Mouse (Mus musculus) heart, embryonic 13.5 days (tissue): ENCODE data around the gene H13. TPM values are rescaled to one million over a fixed set of nuclear protein-coding genes. Genes with fewer than 3 reads are reported as not detected.

Source experiments
- ATAC-seq: fragments of 200-750 bp; cut with Nextera tagmentation; 2 replicates; pipeline ENCODE4 v1.8.0; 2017; ENCODE audit warnings: moderate TSS enrichment; ENCODE audit not compliant: insufficient number of reproducible peaks, low FRiP score, low TSS enrichment; ENCODE audit errors: extremely low read depth
- H3K27ac ChIP-seq: fragments of 300-500 bp; sonication (generic); replicated peaks from 2 replicates; pipeline ENCODE4 v1.5.1; 2015; ENCODE audit warnings: moderate library complexity, mild to moderate bottlenecking, inconsistent platforms
- H3K27me3 ChIP-seq: fragments of 300-500 bp; sonication (generic); replicated peaks from 2 replicates; pipeline ENCODE4 v1.6.1; 2015; ENCODE audit warnings: mild to moderate bottlenecking, inconsistent platforms
- H3K36me3 ChIP-seq: fragments of 300-500 bp; sonication (generic); 2 replicates; pipeline ENCODE4 v1.6.1; 2015; ENCODE audit warnings: mild to moderate bottlenecking, inconsistent platforms
- H3K4me1 ChIP-seq: fragments of 300-500 bp; sonication (generic); 2 replicates; pipeline ENCODE4 v1.6.1; 2015; ENCODE audit warnings: inconsistent platforms
- H3K4me2 ChIP-seq: fragments of 300-500 bp; sonication (generic); 2 replicates; pipeline ENCODE4 v1.6.1; 2015; ENCODE audit warnings: inconsistent platforms, mild to moderate bottlenecking, moderate library complexity
- H3K4me3 ChIP-seq: fragments of 300-500 bp; sonication (generic); 2 replicates; pipeline ENCODE4 v1.5.1; 2015; ENCODE audit warnings: moderate library complexity, mild to moderate bottlenecking, inconsistent platforms
- H3K9ac ChIP-seq: fragments of 300-500 bp; sonication (generic); 2 replicates; pipeline ENCODE4 v1.6.1; 2015; ENCODE audit warnings: inconsistent platforms, mild to moderate bottlenecking, moderate library complexity
- H3K9me3 ChIP-seq: fragments of 300-500 bp; sonication (generic); 2 replicates; pipeline ENCODE4 v1.6.1; 2016; ENCODE audit warnings: inconsistent platforms
- WGBS: fragments of 180-500 bp; shearing (Covaris S2); methylation state at CpG from one replicate; pipeline ENCODE4 v1.1.7; 2015; ENCODE audit warnings: mixed read lengths; 5-methylcytosine and 5-hydroxymethylcytosine counted together
- polyA plus RNA-seq: library from polyadenylated mRNA; unstranded; fragments of >200 nt; fragmentation: Nextera tagmentation; extraction: Ambion mirVana; gene quantifications from 2 replicates; pipeline ENCODE4 v1.2.1, GENCODE M21; 2015

H13 gene
- polyA plus RNA-seq, 1 experiment from 2014 or later, result 81.9 TPM

- Histone ChIP-seq H3K9me3 (no peaks in the 10 kb centered on the region), H3K4me1 (peaks cover 84% of the 10 kb centered on the region), H3K4me2 (peak overlapping the region; percentile 88), H3K27me3 (no peaks in the 10 kb centered on the region), H3K27ac (peak overlapping the region; percentile 95), H3K36me3 (no peaks in the 10 kb centered on the region), H3K9ac (peak overlapping the region; percentile 96), H3K4me3 (peak overlapping the region; percentile 84)
- 0% methylated on average over 22 of the region's 22 CpGs for WGBS
- no peak for ATAC-seq
Observed at GRCm38 (mm10) chr2:152736748-152737147, 67.5 kb downstream of the H13 start.

DNA sequence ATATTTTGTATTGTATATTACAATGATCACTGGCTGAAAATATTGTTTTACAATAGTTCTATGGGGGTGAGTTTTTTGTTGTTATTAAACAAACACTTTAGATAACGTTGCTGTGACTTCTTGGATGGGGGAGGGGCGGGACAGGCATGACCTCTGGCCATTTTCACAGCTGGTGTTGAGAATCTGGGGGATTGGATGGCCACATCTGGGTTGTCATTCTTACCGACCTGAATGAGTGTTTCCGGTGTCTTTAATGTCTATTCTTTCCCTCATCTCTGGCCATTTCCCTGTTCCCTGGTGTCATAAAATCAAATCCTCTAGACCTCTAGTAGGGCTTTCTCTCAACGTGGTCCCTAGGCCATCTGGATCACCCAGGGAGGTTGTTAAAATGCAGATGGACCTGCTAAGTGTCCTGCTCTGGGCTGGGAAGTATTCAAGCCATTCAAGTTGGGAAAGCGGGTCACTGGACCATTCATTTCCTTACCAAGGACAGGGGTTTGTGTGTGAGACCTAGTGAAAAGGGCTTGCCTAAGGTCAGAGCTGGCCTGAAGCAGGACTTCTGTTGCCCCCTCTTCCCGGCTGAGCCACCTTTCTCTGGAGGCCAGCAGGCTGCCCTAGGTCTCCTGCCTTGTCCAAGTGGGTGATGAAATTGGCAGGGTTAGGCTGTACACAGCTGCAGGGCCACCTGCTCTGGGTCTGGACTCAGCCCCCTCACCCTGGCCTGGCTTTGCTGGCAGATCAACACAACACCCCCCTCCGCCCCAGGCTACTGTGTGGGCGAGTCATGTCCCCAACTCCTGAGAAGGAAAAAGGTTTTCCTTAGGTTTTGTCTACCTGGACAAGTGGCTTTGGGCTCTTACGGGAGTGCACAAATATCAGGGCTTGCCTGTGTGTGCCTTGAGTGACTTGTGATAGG lies 68.3 kb downstream of the H13 start:
- Histone ChIP-seq H3K4me2 (peak overlapping the region; percentile 88), H3K27ac (peak overlapping the region; percentile 95), H3K9me3 (no peaks in the 10 kb centered on the region), H3K4me3 (peak overlapping the region; percentile 84), H3K9ac (peak overlapping the region; percentile 96), H3K36me3 (no peaks in the 10 kb centered on the region), H3K4me1 (peaks cover 84% of the 10 kb centered on the region), H3K27me3 (no peaks in the 10 kb centered on the region)
- WGBS, result 22% methylated on average over 10 of the region's 10 CpGs
- no peak for ATAC-seq

DNA sequence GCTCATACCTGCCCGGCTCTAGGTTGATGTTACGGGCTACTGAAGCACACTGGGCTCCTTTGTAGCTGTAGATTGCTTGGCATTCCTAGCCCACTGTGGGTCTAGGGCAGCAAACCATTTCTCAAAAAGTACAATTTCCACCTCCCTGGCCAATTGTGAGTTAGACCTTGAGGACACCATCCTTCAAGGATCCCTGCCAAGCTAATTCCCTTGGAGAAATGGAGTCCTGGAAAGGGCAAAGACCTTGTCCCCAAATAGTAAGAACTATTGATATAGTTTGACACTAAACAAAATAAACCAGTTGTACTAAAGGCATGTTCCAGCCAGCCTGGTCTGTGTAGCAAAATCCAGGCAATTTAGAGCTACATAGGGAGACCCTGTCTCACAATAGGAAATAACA lies 69.1 kb downstream of the H13 start:
- Histone ChIP-seq H3K4me1 (peaks cover 78% of the 10 kb centered on the region), H3K4me3 (peak overlapping the region; percentile 84), H3K9me3 (no peaks in the 10 kb centered on the region), H3K4me2 (peak overlapping the region; percentile 88), H3K27me3 (no peaks in the 10 kb centered on the region), H3K36me3 (no peaks in the 10 kb centered on the region), H3K9ac (peak overlapping the region; percentile 96), H3K27ac (peak overlapping the region; percentile 95)
- 55% methylated on average over 2 of the region's 2 CpGs for WGBS
- no peak for ATAC-seq

DNA sequence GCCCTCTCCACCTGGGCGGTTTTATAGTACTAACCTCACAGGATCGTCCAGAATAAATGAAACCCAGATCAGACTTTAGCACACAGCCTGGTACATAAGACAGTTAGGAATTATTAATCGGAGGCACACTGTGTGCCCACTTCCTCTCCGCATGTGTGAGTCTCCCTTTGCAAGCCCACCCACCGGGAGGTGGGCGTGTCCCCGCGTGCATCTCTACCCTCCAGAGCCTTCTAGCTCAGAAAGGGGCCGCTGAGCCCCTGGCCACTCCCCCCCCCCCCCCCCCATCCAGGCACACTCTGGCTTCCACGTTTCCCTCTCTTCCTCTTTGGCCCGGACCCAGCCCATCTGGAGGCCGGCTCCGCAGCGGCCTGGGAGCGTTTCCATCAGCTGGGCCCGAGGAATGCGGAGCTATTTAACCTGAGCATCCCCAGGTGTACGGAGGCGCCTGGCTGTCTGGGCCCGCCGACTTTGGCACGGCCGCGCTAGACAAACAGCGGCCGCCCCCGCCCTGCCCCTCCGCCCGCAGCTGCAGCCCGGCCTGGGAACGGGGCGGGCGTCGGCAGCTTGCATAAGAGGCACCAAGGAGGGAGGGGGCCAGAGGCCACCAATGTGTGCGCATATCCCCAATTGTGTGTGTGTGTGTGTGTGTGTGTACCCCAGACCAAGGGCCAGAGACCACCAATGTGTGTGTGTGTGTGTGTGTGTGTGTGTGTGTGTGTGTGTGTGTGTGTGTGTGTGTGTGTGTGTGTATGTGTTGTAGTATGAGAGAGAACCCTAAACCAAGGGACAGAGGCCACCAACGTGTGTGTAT lies 70.0 kb downstream of the H13 start:
- no peaks in the 10 kb centered on the region for H3K36me3 ChIP-seq
- H3K9ac ChIP-seq, result peak overlapping the region; percentile 96
- H3K27ac ChIP-seq, result peak overlapping the region; percentile 95
- H3K27me3 ChIP-seq, result no peaks in the 10 kb centered on the region
- peak overlapping the region; percentile 84 for H3K4me3 ChIP-seq
- peaks cover 69% of the 10 kb centered on the region for H3K4me1 ChIP-seq
- 0 out of 2 replicates have a peak, but pooled peaks have one; percentile 22 for ATAC-seq
- no peaks in the 10 kb centered on the region for H3K9me3 ChIP-seq
- H3K4me2 ChIP-seq, result peak overlapping the region; percentile 88
- 2% methylated on average over 31 of the region's 36 CpGs for WGBS

- H3K9me3 ChIP-seq, result no peaks in the 10 kb centered on the region
- peak overlapping the region; percentile 88 for H3K4me2 ChIP-seq
- H3K36me3 ChIP-seq, result no peaks in the 10 kb centered on the region
- H3K4me3 ChIP-seq, result peak overlapping the region; percentile 84
- H3K9ac ChIP-seq, result peak overlapping the region; percentile 96; the same call in 1 of the 2 replicates
- H3K4me1 ChIP-seq, result peaks cover 68% of the 10 kb centered on the region
- no peak for ATAC-seq
- H3K27ac ChIP-seq, result peak overlapping the region; percentile 95
- whole genome bisulfite sequencing, result 18% methylated on average over 3 of the region's 3 CpGs
- H3K27me3 ChIP-seq, result no peaks in the 10 kb centered on the region
Observed at GRCm38 (mm10) chr2:152739842-152740260, 70.6 kb downstream of the H13 start.

DNA sequence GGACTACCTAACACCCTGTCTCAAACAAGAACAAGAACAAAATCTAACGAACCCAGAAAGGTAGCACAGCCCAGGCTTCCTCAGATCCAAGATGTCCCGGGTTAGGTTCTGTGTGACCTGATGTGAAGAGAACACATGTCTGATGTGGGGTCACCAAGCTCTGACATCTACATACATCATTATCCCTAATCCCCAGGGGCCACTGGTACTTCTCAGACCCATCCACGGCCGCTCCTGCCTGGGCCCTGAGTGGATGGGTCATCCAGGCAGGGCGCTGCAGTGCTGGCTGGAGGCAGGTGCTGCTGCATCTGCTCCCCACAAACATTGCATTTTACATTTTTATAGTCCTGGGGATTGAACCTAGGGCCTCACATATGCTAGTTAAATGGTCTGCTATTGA lies 71.2 kb downstream of the H13 start:
- Histone ChIP-seq H3K27ac (peak overlapping the region; percentile 95), H3K4me1 (peaks cover 66% of the 10 kb centered on the region), H3K9ac (no peak overlapping the region), H3K4me3 (no peak overlapping the region), H3K27me3 (no peaks in the 10 kb centered on the region), H3K36me3 (no peaks in the 10 kb centered on the region), H3K4me2 (no peak overlapping the region), H3K9me3 (no peaks in the 10 kb centered on the region)
- WGBS, result 77% methylated on average over 5 of the region's 5 CpGs
- no peak for ATAC-seq

GRCm38 (mm10) chr2:152741153-152742041 lies 72.1 kb downstream of the H13 start:
- Histone ChIP-seq H3K27ac (peak overlapping the region; percentile 83), H3K4me3 (peak overlapping the region; percentile 8; the same call in 1 of the 2 replicates), H3K9ac (peak overlapping the region; percentile 69), H3K36me3 (no peaks in the 10 kb centered on the region), H3K27me3 (no peaks in the 10 kb centered on the region), H3K4me2 (peak overlapping the region; percentile 57), H3K4me1 (peaks cover 61% of the 10 kb centered on the region), H3K9me3 (no peaks in the 10 kb centered on the region)
- WGBS, result 24% methylated on average over 14 of the region's 14 CpGs
- ATAC-seq, result 0 out of 2 replicates have a peak, but pooled peaks have one; percentile 5

DNA sequence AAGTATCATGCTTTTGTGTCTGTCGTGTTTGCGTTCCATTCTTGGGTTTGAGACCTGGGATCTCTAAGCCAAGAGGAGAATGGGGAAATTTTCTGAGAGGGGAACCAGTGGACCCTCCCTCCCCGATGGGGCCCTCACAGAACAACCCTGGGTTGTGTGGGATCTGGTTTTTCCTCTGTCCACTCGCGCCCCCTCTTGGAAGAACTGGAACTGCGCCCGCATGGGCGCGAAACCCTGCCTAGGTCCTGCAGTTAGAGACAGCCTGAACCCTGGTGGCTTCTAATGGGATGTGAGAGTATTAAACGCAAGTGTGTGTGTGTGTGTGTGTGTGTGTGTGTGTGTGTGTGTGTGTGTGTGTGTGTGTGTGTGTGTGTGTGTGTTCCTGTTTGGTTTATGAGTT lies 73.2 kb downstream of the H13 start:
- 0 out of 2 replicates have a peak overlapping the region, but pooled peaks have one; percentile 69 for H3K9ac ChIP-seq
- no peak overlapping the region for H3K4me3 ChIP-seq
- no peak for ATAC-seq
- H3K4me2 ChIP-seq, result peak overlapping the region; percentile 57
- peaks cover 52% of the 10 kb centered on the region for H3K4me1 ChIP-seq
- 29% methylated on average over 10 of the region's 10 CpGs for WGBS
- no peaks in the 10 kb centered on the region for H3K27me3 ChIP-seq
- no peaks in the 10 kb centered on the region for H3K36me3 ChIP-seq
- peak overlapping the region; percentile 83 for H3K27ac ChIP-seq
- H3K9me3 ChIP-seq, result no peaks in the 10 kb centered on the region

DNA sequence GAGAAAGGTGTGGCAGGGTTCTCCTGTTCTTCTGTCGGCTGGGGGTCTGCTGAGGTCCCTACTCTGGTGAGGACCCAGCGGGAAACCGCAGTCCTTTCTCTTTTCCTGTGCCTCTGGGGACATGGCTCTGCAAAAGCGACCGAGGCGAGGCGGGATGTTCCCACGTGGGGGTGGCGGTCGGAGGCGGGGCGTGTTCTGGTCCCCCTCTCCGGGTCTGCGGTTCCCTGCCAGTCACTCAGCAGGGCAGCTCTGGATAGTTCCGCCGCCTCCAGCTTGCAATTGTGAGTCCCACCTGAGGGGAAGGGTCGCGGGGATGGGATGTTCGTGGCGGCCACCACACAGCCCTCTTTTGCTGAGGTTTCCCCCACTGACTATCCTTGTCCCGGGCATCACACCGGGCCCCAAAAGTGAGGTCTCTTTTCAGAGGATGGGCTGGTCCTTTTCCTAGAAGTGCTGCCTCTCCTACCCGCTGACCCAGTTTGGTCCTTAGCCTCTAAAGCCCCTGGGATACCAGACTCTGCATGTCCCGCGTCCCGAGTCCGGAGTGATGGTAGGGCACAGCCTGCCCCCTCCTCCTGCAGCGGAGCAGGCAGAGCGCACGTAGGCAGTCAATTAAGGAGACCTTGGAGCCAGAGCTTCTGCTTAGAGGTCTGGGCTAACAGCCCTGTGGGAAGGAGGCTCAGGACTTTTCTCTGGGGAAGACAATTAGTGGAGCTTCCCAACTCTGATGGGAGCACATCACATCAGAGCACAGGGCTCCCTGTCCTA lies 84.9 kb downstream of the H13 start, which contains the start of gene Cox4i2:
TSS of gene Cox4i2 (plus strand) at position 230 of the 768 bp plus-strand sequence.
- no peak for ATAC-seq
- no peaks in the 10 kb centered on the region for H3K9me3 ChIP-seq
- peak within 1 kb of the TSS; percentile 50 for H3K4me3 ChIP-seq
- H3K4me1 ChIP-seq, result peaks cover 27% of the 10 kb centered on the region
- H3K27ac ChIP-seq, result no peak within 1 kb of the TSS
- WGBS, result 3% methylated on average over 30 of the region's 30 CpGs
- H3K36me3 ChIP-seq, result no peaks in the 10 kb centered on the region
- H3K27me3 ChIP-seq, result peaks cover 25% of the 10 kb centered on the region; the same call in 1 of the 2 replicates
- H3K9ac ChIP-seq, result peak within 1 kb of the TSS; percentile 79
- H3K4me2 ChIP-seq, result peak within 1 kb of the TSS; percentile 75
